Mouse (Mus musculus) Patski (cell line): ENCODE data around the gene Lkaaear1. TPM values are rescaled to one million over a fixed set of nuclear protein-coding genes. Genes with fewer than 3 reads are reported as not detected.

ENCODE experiments used
- ATAC-seq: fragments of 100-300 bp; one replicate; pipeline ENCODE4 v1.8.0; 2021
- CTCF ChIA-PET: fragments of 350-600 bp; sonication (Branson Sonifier 250); formaldehyde crosslinking; loops from one replicate; lab custom pipeline; 2022; ENCODE audit warnings: inconsistent platforms; lab: Charles Lee
- POLR2A ChIA-PET: fragments of 350-600 bp; sonication (Branson Sonifier 250); formaldehyde crosslinking; loops from one replicate; lab custom pipeline; 2022; ENCODE audit warnings: antibody characterized with exemption, inconsistent platforms; lab: Charles Lee
- DNase-seq: peaks from one replicate; pipeline ENCODE4 v3.0.0-alpha.2; 2011; ENCODE audit warnings: low read depth, low spot score
- H3K27me3 ChIP-seq: fragments of 371-371 bp; one replicate; pipeline ENCODE4 v1.5.1; 2021
- CTCF ChIP-seq: fragments of 100-300 bp; IDR thresholded peaks from one replicate; pipeline ENCODE4 v1.5.1; 2021
- in situ Hi-C: fragments of 300-500 bp; cut with MboI; formaldehyde crosslinking; loops from 3 replicates; pipeline ENCODE4 v1.11.1; 2018; ENCODE audit warnings: low pct_unique_long_range_greater_than_20kb, mixed read lengths
- polyA plus RNA-seq: library from polyadenylated mRNA; unstranded; gene quantifications from one replicate; pipeline ENCODE4 v1.2.3, GENCODE M21; 2021

The Lkaaear1 gene
- polyA plus RNA-seq, 1 experiment from 2014 or later = not detected

DNA sequence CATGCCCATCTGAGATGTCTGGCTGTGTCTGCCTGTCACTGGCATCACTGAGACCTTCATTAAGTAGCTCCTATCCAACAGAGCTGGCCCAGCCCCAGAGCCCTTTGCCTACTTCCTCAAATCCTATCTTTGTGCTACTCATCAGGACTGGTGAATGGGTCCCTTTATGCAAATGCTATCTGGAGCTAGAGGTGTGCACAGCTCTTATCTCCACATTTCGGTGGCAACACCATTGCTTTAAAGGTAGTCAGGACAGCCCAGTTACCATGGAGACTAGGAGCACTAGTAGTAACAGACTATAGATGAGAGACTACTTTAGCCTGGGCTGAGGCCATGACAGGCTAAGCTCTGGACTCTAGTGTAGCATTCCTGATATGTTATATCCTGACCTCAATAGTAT is 13.5 kb downstream of the Lkaaear1 start:
- ChIA-PET CTCF (no interaction called here), POLR2A (no interaction called here)
- H3K27me3 ChIP-seq = no peaks in the 10 kb centered on the region
- TF ChIP-seq CTCF = no peak
- DNase-seq (no peak), ATAC-seq (no peak)
- in situ Hi-C loops = no loop called here

DNA sequence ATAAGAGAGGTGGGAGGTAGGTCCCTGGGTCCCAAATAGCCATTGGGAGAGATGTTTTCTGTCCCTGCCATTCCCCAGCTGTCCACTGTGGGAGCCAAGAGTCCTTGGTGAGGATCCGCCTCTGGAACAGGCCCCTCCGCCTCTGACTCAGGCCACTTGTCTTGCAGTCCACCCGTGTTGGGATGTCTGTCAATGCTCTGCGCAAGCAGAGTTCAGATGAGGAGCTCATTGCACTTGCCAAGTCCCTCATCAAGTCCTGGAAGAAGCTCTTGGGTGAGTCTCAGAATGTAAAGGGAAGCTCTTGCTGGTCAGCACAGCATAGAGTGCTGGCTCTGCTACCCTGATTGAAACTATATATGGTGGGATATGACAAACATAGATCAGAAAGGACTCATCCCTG is 14.9 kb downstream of the Lkaaear1 start:
- ATAC-seq = no peak
- ChIA-PET POLR2A (no interaction called here), CTCF (interaction anchor here (1.1 to 1.9 kb wide), 2 partner anchors 10 to 12 kb away, joined by 3 to 5 read pairs; partner anchors contain the start of gene Rgs19)
- H3K27me3 ChIP-seq = no peaks in the 10 kb centered on the region
- in situ Hi-C loops = no loop called here
- no peak for TF ChIP-seq CTCF
- no peak for DNase-seq

DNA sequence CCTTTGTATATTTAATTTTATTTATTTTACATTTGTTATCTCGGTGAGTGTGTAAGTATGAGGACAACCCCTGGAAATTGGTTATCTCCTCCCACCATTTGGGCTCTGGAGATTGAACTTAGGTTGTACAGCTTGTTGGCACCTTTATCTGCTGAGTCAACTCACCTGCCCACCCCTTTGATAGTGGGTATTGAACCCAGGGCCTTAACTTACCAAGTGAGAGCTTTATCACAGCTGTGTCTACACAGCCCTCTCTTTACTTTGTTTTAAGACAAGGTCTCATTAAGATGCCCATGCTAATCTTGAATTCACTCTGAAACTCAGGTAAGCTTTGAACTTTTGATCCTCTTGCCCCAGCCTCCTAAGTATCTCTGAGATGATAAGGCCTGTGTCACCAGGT is 16.3 kb downstream of the Lkaaear1 start:
- no peak for TF ChIP-seq CTCF
- POLR2A ChIA-PET = no interaction called here
- CTCF ChIA-PET = interaction anchor here (1.0 to 6.4 kb wide), 4 partner anchors 19 to 182 kb away, joined by 3 to 135 read pairs (median 4); partner anchors contain the start of genes Gm29797 and Polr3k
- DNase-seq (no peak), ATAC-seq (no peak)
- in situ Hi-C loops = no loop called here
- no peaks in the 10 kb centered on the region for H3K27me3 ChIP-seq

DNA sequence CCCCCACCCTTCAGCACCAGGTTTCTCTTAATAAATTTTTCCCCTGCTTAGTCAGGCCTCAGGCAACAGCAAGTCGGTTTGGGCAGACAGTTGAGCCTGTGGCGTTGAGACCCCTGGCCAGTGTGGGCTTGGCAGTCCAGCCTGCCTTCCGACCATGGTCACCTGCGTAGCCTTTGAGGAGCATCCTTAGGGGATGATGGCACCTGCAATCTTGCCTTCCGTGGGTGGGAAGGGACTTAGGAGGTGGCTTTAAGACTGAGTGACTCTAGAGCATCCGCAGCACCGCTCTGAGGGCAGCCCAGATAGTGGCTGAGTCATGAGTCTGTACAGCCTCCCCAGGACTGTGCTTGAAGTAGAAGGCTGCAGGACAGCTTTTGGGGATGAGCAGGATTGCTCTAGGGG is 17.5 kb downstream of the Lkaaear1 start:
- in situ Hi-C loops = no loop called here
- ChIA-PET CTCF (interaction anchor here (1.4 to 6.4 kb wide), 2 partner anchors 17 to 44 kb away, joined by 4 to 135 read pairs; partner anchors contain the start of gene Gm29797), POLR2A (interaction anchor here (0.5 kb wide), 1 partner anchor 290 kb away, joined by 3 read pairs; no protein-coding TSS in a partner anchor)
- TF ChIP-seq CTCF = no peak
- H3K27me3 ChIP-seq = no peaks in the 10 kb centered on the region
- ATAC-seq = peak; percentile 6
- no peak for DNase-seq

DNA sequence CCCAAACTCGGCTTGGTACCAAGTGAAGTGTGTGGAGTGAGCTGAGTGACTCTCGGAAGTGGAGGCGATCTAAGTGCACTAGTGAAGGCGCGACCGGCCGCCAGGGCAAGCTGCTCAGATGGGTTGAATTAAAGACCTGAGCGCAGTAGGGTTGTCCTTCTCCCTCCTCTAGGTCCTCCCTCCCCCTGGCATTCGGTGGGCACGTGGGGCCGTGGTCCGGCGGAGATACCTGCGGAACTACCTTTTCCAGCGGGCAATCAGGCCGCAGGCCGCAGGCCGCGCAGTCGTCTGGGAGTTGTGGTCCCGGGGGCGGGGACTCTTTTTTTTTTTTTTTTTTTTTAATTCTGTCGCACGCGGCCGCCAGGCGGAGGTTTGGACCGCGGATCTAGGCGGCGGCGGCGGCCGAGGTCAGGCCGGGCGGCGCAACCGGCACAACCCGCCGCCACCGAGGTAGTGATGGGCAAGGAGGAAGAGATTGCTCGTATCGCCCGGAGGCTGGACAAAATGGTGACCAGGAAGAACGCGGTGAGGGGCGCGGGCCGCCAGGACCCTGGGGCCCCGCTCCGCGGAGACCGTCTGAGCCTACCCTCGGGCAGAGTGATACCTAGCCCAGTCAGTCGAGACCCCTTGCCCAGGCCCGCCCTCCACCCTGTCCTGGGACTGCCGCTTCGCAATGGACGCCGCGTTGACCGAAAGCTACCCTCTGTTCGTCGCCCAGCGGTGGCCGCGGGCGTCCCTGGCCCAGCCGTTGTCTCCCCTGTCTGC is 18.1 kb downstream of the Lkaaear1 start, which contains the start of gene Tcea2:
Gene Tcea2 (plus strand): TSS at position 360 of the 765 bp plus-strand sequence.
- in situ Hi-C loops = loop anchor here (5.0 kb wide), 1 partner anchor 38 kb away; no protein-coding TSS in a partner anchor
- ATAC-seq (peak; percentile 46), DNase-seq (peak; percentile 35)
- ChIA-PET CTCF (interaction anchor here (1.1 to 6.4 kb wide), 7 partner anchors 10 to 184 kb away, joined by 3 to 135 read pairs (median 6); partner anchors contain the start of genes Gm29797 and Tpd52l2), POLR2A (interaction anchor here (0.5 to 0.7 kb wide), 2 partner anchors 97 to 290 kb away, joined by 3 to 4 read pairs; no protein-coding TSS in a partner anchor)
- no peaks in the 10 kb centered on the region for H3K27me3 ChIP-seq
- no peak for TF ChIP-seq CTCF

DNA sequence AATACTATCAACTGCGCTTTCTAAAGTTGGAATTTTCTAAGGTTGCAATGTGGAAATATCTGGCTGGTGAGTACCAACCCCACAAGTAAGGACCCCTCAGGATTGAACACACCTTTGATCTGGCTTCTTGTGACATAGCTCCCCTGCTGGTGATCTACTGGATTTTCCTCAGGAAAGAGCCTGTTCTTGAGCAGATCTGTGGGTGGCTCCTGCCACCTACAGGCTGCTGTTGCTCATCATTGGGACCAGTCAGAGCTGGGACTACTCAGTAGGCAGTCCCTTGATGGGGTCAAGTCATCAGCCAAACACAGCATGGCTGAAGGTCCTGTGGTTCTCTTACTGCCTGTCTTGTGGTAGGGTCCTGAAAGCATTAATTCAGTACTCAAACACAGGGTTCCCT is 19.5 kb downstream of the Lkaaear1 start:
- POLR2A ChIA-PET = no interaction called here
- CTCF ChIA-PET = interaction anchor here (0.6 to 6.4 kb wide), 32 partner anchors 8 to 376 kb away, joined by 3 to 135 read pairs (median 4); partner anchors contain the start of genes Abhd16b, Gm29797, Samd10 and Tpd52l2
- ATAC-seq (peak; percentile 80), DNase-seq (peak; percentile 48)
- no peaks in the 10 kb centered on the region for H3K27me3 ChIP-seq
- in situ Hi-C loops = loop anchor here (5.0 kb wide), 1 partner anchor 36 kb away; no protein-coding TSS in a partner anchor
- TF ChIP-seq CTCF = no peak

DNA sequence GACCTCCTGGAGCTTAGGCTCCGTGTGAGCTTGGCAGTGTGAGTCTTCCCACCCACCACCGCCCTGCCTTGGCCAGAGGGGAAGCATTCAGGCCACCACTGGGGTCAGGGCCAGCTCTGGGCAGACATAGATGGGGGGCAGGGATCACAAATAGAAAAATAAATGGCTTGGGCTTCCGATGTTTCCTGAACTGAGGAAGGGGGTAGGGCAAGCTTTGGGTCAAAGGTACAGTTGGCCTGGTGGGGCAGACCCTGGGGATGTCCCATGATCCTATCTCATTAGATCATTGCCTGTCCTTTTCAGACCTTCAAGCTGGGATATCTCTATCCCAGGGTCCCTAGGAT is 20.5 kb downstream of the Lkaaear1 start:
- no peak for ATAC-seq
- DNase-seq = no peak
- CTCF ChIA-PET = interaction anchor here (1.1 to 6.4 kb wide), 12 partner anchors 10 to 288 kb away, joined by 3 to 135 read pairs (median 7); partner anchors contain the start of gene Gm29797
- H3K27me3 ChIP-seq = peaks cover 9% of the 10 kb centered on the region
- no peak for TF ChIP-seq CTCF
- POLR2A ChIA-PET = no interaction called here
- in situ Hi-C loops = loop anchor here (5.0 kb wide), 1 partner anchor 35 kb away; no protein-coding TSS in a partner anchor

DNA sequence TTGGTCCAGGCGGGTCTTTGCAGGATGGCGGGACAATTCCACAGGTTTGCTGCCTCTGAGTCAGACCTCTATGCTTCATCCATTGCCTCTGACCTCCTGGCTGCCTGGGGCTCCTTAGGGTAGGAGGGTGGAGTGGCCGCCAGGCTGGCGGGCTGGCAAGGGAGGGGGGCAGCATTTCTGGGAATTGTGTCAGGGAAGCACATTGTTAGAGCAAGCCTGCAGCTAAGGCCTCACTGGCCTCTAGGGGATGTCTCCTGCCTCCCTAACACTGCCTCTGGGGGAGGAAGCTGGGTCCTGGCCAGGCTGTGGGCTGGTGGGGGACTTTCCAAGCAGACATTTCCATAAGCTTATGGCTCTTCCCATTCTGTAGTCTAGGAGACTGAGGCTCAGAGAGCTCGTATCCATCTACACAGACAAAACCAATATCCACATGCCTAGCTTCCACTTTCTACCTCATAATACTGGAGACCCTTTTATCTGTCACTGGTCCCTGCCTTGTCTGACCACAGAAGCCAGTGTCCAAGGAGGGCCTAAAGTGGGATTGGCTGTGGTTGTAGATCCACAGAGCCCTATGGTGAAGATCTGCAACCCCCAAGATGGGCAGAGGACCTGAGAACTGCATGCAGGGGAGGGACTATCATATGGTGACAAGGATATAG is 21.0 kb downstream of the Lkaaear1 start:
- no peak for TF ChIP-seq CTCF
- ATAC-seq (no peak), DNase-seq (no peak)
- in situ Hi-C loops = loop anchor here (5.0 kb wide), 1 partner anchor 35 kb away; no protein-coding TSS in a partner anchor
- H3K27me3 ChIP-seq = peaks cover 12% of the 10 kb centered on the region
- POLR2A ChIA-PET = no interaction called here
- CTCF ChIA-PET = interaction anchor here (1.4 to 6.4 kb wide), 5 partner anchors 14 to 45 kb away, joined by 5 to 135 read pairs (median 25); partner anchors contain the start of gene Gm29797

DNA sequence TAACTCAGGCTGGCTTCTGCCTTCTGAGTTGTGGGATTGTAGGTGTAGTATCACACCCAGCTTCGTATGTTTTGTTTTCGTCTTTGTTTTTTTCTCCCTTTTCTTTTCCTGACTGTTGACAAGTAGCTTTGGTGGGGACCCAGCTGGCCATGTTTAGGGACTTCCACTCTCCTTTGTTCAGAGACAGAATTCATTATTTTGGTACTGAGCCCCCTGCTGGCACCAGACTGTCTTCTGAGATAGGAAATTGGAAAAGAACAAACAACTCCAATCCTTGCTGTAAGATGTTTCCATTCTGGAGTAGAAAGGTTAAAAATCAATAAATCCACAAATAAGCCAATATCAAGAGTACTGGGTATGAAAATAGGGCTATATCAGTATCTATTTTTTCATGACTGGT is 21.8 kb downstream of the Lkaaear1 start:
- ATAC-seq (no peak), DNase-seq (no peak)
- peaks cover 20% of the 10 kb centered on the region for H3K27me3 ChIP-seq
- POLR2A ChIA-PET = no interaction called here
- in situ Hi-C loops = loop anchor here (5.0 kb wide), 1 partner anchor 34 kb away; no protein-coding TSS in a partner anchor
- no peak for TF ChIP-seq CTCF
- CTCF ChIA-PET = interaction anchor here (3.1 to 6.4 kb wide), 4 partner anchors 13 to 41 kb away, joined by 18 to 135 read pairs (median 54); partner anchors contain the start of gene Gm29797

DNA sequence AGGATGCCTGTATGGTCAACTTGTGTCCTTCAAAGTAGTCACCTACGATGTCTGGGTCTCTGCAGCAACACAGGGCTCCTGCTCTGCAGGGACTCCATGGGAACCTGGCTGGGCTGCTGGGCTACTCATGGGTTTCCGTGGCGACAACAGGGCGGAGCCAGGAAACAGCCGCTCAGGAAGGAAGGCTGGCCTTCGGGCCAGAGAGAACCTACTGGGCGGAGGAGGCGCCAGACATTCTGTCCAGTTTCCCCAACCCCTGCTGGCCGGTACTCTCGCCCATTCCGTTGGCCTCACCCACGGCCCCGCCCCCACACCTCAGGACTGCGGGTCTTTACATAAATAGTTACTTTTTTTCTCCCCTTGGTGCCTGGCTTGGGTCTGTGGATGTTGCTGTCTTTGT is 22.8 kb downstream of the Lkaaear1 start:
- no peak for ATAC-seq
- CTCF ChIA-PET = no interaction called here

More for the DNA sequence above, 22.8 kb downstream of the Lkaaear1 start:
- peaks cover 29% of the 10 kb centered on the region for H3K27me3 ChIP-seq
- DNase-seq = no peak
- no peak for TF ChIP-seq CTCF
- in situ Hi-C loops = loop anchor here (5.0 kb wide), 1 partner anchor 33 kb away; no protein-coding TSS in a partner anchor
- POLR2A ChIA-PET = no interaction called here
